Mouse (Mus musculus) embryonic facial prominence, embryonic 11.5 days (tissue): ENCODE measurements around the gene Fam89b. TPM values are rescaled to one million over a fixed set of nuclear protein-coding genes. Genes with fewer than 3 reads are reported as not detected.
A peak's percentile ranks its signal among the peaks of the same experiment; 100 is the strongest.

Experiments
- ATAC-seq: fragments of 200-750 bp; cut with Nextera tagmentation; replicated peaks from 2 replicates; pipeline ENCODE4 v1.8.0; 2017; ENCODE audit warnings: low read depth; ENCODE audit not compliant: insufficient number of reproducible peaks, low FRiP score, low TSS enrichment
- DNase-seq: peaks from one replicate; pipeline ENCODE4 v3.0.0-alpha.2; 2015; ENCODE audit warnings: low spot score
- H3K27ac ChIP-seq: fragments of 300-500 bp; sonication (generic); replicated peaks from 2 replicates; pipeline ENCODE4 v1.5.1; 2014; ENCODE audit warnings: mild to moderate bottlenecking, low read depth, low read length, control low read depth
- H3K27me3 ChIP-seq: fragments of 300-500 bp; sonication (generic); 2 replicates; pipeline ENCODE4 v1.6.1; 2014; ENCODE audit warnings: mild to moderate bottlenecking, low read length, moderate library complexity, mixed read lengths; ENCODE audit not compliant: control insufficient read depth, insufficient read depth
- H3K36me3 ChIP-seq: fragments of 300-500 bp; sonication (generic); replicated peaks from 2 replicates; pipeline ENCODE4 v1.6.1; 2014; ENCODE audit warnings: low read depth, mild to moderate bottlenecking, low read length, moderate library complexity, mixed read lengths; ENCODE audit not compliant: control insufficient read depth, insufficient read depth
- H3K4me1 ChIP-seq: fragments of 300-500 bp; sonication (generic); 2 replicates; pipeline ENCODE4 v1.6.1; 2014; ENCODE audit warnings: low read length, mixed read lengths; ENCODE audit not compliant: control insufficient read depth, insufficient read depth
- H3K4me2 ChIP-seq: fragments of 300-500 bp; sonication (generic); 2 replicates; pipeline ENCODE4 v1.6.1; 2014; ENCODE audit warnings: low read depth, mild to moderate bottlenecking, control low read depth, low read length, moderate library complexity
- H3K4me3 ChIP-seq: fragments of 300-500 bp; sonication (generic); 2 replicates; pipeline ENCODE4 v1.5.1; 2014; ENCODE audit warnings: low read depth, low read length, control low read depth
- H3K9ac ChIP-seq: fragments of 300-500 bp; sonication (generic); replicated peaks from 2 replicates; pipeline ENCODE4 v1.6.1; 2014; ENCODE audit warnings: mild to moderate bottlenecking, control low read depth, low read length
- H3K9me3 ChIP-seq: fragments of 300-500 bp; sonication (generic); replicated peaks from 2 replicates; pipeline ENCODE4 v1.6.1; 2016; ENCODE audit warnings: mild to moderate bottlenecking, low read length, inconsistent platforms, mixed read lengths; ENCODE audit not compliant: control insufficient read depth
- WGBS: fragments of 180-500 bp; shearing (Covaris S2); extraction: QIAGEN DNeasy Blood & Tissue Kit; methylation state at CpG from one replicate; pipeline ENCODE4 v1.1.7; 2014; 5-methylcytosine and 5-hydroxymethylcytosine counted together
- polyA plus RNA-seq: library from polyadenylated mRNA; unstranded; fragments of >200 nt; fragmentation: Nextera tagmentation; extraction: Ambion mirVana; gene quantifications from 2 replicates; pipeline ENCODE4 v1.2.1, GENCODE M21; 2014

Gene Fam89b
- polyA plus RNA-seq, 1 experiment from 2014 or later: 137 TPM

DNA sequence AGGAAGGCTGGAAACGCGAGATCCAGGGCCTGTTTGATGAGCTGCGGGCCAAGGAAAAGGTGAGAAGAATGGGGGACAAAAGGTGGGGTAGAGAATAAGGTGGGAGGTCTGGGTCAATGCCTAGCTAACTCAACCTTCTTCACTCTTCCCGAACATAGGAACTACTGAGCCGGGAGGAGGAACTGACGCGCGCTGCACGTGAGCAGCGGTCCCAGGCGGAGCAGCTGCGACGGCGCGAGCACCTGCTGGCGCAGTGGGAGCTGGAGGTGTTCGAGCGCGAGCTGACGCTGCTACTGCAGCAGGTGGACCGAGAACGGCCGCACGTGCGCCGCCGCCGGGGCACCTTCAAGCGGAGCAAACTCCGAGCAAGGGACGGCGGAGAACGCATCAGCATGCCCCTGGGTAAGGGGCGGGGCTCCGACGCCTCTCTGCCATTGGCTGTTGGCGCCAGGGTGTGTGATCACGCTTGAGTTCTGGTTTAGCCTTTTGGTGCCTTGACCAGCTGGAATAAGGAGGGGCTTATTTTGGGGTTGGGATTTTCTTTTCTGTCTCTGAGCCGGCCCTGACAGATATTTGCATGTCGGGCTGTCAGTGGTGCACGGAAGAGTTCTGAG, 33.5 kb downstream of the Fam89b start:
- peak; percentile 59 for DNase-seq
- ATAC-seq: peak; percentile 32; the same call in 1 of the 2 replicates
- Histone ChIP-seq H3K9ac (peak overlapping the region; percentile 4; the same call in 1 of the 2 replicates), H3K36me3 (peaks cover 29% of the 10 kb centered on the region), H3K4me1 (peaks cover 6% of the 10 kb centered on the region), H3K9me3 (no peaks in the 10 kb centered on the region), H3K4me3 (no peak overlapping the region), H3K4me2 (peak overlapping the region; percentile 25), H3K27ac (no peak overlapping the region), H3K27me3 (no peaks in the 10 kb centered on the region)
- WGBS: 14% methylated on average over 41 of the region's 41 CpGs

DNA sequence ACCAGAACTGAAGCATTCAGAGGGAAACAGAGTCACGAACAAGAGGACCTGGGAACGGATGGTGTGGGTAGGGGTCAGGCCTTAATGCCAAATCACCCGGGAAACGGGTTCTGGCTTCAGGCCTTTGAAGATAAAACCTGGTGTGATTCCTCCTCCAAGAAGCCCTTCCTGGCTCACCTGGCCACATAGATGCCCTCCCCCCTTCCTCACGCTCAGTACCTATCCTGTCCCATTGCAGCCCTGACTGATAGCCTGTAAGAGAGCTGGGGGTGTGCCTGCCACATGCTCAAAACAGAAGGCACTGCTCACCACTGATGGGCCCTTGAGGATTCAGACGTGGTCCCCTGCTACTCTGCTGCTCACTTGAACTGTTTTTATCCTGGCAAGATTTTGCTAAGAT, 35.7 kb downstream of the Fam89b start:
- no peaks in the 10 kb centered on the region for H3K9me3 ChIP-seq
- H3K27me3 ChIP-seq: no peaks in the 10 kb centered on the region
- DNase-seq (no peak), ATAC-seq (no peak)
- 89% methylated on average over 6 of the region's 6 CpGs for WGBS
- H3K9ac ChIP-seq: peak overlapping the region; percentile 10; the same call in 1 of the 2 replicates
- H3K4me2 ChIP-seq: no peak overlapping the region
- H3K36me3 ChIP-seq: peaks cover 20% of the 10 kb centered on the region
- no peak overlapping the region for H3K4me3 ChIP-seq
- peaks cover 12% of the 10 kb centered on the region for H3K4me1 ChIP-seq
- H3K27ac ChIP-seq: no peak overlapping the region

DNA sequence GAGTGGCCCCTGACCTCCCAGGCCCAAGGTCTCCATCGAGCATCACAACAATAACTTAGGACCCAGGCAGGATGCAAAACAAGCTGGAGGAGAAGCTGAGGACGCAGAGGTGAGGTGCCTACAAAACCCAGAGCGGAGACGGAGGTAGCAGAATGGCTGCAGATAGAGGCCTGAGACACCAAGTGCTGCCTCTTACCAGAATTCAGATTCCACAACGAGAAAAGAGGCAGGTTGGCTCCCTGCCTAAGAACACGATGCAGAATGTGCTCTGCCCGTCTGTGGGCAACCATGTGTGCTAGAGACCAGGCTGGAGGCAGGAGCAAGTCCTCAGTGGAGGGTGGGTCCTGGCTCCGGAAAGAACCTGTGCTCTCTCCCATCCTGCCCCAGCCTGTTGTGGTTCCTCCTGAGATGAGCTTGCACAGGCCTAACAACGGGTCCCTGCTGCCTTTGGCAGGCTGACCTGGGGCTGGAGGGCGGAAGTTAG, 36.5 kb downstream of the Fam89b start:
- Histone ChIP-seq H3K4me1 (peaks cover 12% of the 10 kb centered on the region), H3K36me3 (peaks cover 17% of the 10 kb centered on the region), H3K27me3 (no peaks in the 10 kb centered on the region), H3K4me3 (peak overlapping the region; percentile 8; the same call in 1 of the 2 replicates), H3K9ac (peak overlapping the region; percentile 47), H3K9me3 (no peaks in the 10 kb centered on the region), H3K27ac (peak overlapping the region; percentile 28; the same call in 1 of the 2 replicates), H3K4me2 (peak overlapping the region; percentile 71)
- no peak for ATAC-seq
- WGBS: 69% methylated on average over 10 of the region's 10 CpGs
- DNase-seq: no peak

DNA sequence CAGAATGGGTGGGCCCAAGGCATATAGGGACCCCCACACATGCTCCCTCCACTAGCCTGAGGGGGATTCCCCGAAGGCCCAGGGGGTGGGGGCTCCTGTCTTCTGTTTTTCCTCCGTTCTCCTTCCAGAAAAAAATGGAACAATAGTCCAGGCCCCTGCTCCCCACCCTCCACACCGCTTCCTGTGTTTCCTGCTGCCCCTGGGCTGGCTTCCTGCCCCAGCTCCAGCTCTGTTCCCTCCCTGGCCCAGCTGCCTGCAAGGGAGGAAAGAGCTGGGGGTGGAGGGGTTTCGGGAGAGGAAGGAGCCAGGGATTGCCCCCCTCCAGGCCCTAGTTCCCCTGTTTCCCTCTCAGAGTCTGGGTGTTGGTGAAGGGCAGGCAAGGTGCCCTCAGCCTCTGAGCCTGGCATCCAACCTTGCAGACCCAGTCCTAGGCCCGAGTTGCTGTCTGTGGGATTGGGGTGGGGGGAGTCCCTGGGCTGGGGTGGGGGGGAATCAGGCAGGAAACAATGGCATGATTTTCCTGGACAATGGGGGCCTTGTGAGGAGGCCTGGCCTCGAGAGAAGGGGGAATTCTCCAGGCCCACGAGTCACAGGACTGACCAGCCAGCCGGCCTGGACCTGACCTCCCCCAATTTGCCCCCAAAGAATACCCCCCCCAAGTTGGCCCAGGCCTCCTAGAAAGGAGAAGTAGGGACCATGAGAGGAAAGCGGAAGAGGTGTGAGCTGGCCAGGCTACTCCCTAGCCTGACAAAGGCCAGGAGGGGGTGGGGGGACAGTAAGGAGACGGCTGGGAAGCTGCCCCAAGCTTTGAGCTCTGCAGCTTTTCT, 37.2 kb downstream of the Fam89b start:
- no peak for ATAC-seq
- H3K27ac ChIP-seq: 0 out of 2 replicates have a peak overlapping the region, but pooled peaks have one; percentile 28
- 42% methylated on average over 10 of the region's 10 CpGs for WGBS
- H3K4me3 ChIP-seq: peak overlapping the region; percentile 71
- H3K4me2 ChIP-seq: peak overlapping the region; percentile 71
- DNase-seq: no peak
- peaks cover 13% of the 10 kb centered on the region for H3K36me3 ChIP-seq
- H3K27me3 ChIP-seq: no peaks in the 10 kb centered on the region
- peak overlapping the region; percentile 47 for H3K9ac ChIP-seq
- H3K9me3 ChIP-seq: no peaks in the 10 kb centered on the region
- H3K4me1 ChIP-seq: peaks cover 14% of the 10 kb centered on the region

DNA sequence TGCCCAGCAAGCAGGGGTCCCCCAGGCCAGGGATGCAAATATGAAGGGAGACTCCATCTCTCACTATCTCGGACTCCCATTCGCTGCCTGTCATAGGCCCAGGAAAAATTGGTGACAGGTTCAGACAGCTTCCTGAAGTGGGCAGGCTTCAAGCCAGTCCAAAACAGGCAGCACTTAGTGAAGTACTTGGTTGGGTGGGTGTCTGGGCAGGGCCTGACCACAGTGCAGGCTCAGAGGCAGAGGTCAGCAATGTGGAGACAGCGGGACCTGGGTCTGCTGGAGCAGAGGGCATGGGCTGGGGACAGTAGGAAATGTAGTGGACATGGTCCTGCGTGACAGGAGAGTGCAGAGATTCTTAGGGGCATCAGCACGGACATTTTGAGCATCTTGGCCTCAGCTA, 37.9 kb downstream of the Fam89b start:
- WGBS: 71% methylated on average over 5 of the region's 5 CpGs
- Histone ChIP-seq H3K9ac (peak overlapping the region; percentile 69), H3K4me2 (peak overlapping the region; percentile 71), H3K4me1 (peaks cover 14% of the 10 kb centered on the region), H3K27ac (0 out of 2 replicates have a peak overlapping the region, but pooled peaks have one; percentile 5), H3K4me3 (peak overlapping the region; percentile 71), H3K27me3 (no peaks in the 10 kb centered on the region), H3K9me3 (no peaks in the 10 kb centered on the region), H3K36me3 (peaks cover 11% of the 10 kb centered on the region)
- ATAC-seq (no peak), DNase-seq (no peak)

DNA sequence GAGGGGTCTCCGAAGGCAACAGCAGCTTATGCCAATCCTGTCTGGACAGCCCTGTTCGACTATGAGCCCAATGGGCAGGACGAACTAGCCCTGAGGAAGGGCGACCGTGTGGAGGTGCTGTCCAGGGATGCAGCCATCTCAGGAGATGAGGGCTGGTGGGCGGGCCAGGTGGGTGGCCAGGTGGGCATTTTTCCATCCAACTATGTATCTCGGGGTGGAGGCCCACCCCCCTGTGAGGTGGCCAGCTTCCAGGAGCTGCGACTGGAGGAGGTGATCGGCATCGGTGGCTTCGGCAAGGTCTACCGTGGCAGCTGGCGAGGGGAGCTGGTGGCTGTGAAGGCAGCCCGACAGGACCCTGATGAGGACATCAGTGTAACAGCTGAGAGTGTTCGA, 39.1 kb downstream of the Fam89b start:
- Histone ChIP-seq H3K27me3 (no peaks in the 10 kb centered on the region), H3K27ac (peak overlapping the region; percentile 61; the same call in 1 of the 2 replicates), H3K9ac (peak overlapping the region; percentile 69), H3K4me1 (peaks cover 12% of the 10 kb centered on the region), H3K4me3 (peak overlapping the region; percentile 71), H3K9me3 (no peaks in the 10 kb centered on the region), H3K36me3 (peaks cover 3% of the 10 kb centered on the region), H3K4me2 (peak overlapping the region; percentile 71)
- ATAC-seq (no peak), DNase-seq (no peak)
- WGBS: 69% methylated on average over 15 of the region's 15 CpGs

DNA sequence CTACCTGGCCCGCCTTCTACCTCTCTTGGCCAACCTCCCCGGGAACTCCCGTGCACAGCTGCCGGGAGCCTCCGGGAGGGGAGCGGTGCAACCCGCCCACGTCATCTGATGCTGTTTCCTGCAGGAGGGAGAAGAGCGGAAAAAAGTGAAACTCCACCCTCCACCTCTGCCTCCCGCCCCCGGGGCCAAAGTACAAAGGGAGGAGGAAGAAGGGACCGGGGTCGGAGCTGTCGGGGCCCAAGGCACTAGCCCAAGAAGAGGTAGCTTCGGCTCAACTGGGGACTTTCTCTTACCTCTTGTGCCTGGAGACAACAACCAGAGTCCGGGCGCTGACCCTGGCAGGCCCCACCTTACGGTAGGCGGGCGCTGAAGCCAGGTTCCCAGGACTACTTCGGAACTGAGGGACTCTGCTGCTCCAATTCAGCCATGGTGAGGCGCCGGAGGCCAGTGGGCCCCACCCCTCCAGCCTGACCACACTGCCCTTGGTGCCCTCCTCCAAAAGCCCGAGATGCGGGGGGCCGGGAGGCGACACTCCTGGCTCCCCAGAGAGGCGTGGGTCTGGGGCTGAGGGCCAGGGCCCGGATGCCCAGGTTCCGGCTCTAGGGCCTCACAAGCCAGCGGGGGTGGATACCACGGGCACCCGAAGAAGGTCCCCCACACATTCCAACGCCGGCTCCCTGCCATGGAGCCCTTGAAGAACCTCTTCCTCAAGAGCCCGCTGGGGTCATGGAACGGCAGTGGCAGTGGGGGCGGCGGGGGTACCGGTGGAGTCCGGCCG, 39.7 kb downstream of the Fam89b start:
- H3K27ac ChIP-seq: peak overlapping the region; percentile 61
- H3K4me3 ChIP-seq: peak overlapping the region; percentile 71
- peak; percentile 87 for DNase-seq
- H3K4me1 ChIP-seq: peaks cover 12% of the 10 kb centered on the region
- peak overlapping the region; percentile 71 for H3K4me2 ChIP-seq
- peaks cover 3% of the 10 kb centered on the region for H3K36me3 ChIP-seq
- ATAC-seq: peak; percentile 23; the same call in 1 of the 2 replicates
- no peaks in the 10 kb centered on the region for H3K27me3 ChIP-seq
- WGBS: 10% methylated on average over 38 of the region's 42 CpGs
- peak overlapping the region; percentile 69 for H3K9ac ChIP-seq
- H3K9me3 ChIP-seq: no peaks in the 10 kb centered on the region
